Mouse (Mus musculus) inflammation-experienced regulatory T-cells, adult 6 months (primary cell): ENCODE results near the gene Gm20388. TPM values are rescaled to one million over a fixed set of nuclear protein-coding genes. Genes with fewer than 3 reads are reported as not detected.
A peak's percentile ranks its signal among the peaks of the same experiment; 100 is the strongest.

Experiments
- ATAC-seq: one replicate; pipeline ENCODE4 v1.8.0; 2017
- polyA plus RNA-seq, 3 experiments: library from polyadenylated mRNA; unstranded; fragments of 100-300 nt; shearing (Covaris generic); gene quantifications; one replicate each; pipeline ENCODE4 v1.2.1; 2017

The Gm20388 gene
- polyA plus RNA-seq, 3 experiments from 2014 or later: 10.8 to 14.1 (median 11.8) TPM

DNA sequence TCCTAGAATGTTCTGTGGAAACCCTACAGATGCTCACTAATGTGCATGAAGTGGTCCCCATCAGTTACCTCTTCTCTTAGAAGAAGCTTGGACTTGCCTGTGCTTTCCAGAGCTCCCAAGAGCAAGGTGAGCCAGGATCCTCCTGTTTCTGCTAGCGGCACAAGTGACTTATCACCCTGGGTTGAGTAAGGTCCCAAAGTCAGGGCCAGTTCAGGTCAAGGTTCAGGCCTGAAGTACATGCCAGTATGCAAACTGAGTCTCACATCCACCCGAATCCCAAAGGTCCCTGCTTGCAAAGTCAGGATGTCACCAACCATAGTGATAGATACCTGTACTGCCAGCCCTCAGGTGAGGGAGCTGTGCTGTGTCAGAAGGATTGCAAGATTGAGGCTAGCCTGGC is 1959.5 kb downstream of the Gm20388 start:
- ATAC-seq: no peak

DNA sequence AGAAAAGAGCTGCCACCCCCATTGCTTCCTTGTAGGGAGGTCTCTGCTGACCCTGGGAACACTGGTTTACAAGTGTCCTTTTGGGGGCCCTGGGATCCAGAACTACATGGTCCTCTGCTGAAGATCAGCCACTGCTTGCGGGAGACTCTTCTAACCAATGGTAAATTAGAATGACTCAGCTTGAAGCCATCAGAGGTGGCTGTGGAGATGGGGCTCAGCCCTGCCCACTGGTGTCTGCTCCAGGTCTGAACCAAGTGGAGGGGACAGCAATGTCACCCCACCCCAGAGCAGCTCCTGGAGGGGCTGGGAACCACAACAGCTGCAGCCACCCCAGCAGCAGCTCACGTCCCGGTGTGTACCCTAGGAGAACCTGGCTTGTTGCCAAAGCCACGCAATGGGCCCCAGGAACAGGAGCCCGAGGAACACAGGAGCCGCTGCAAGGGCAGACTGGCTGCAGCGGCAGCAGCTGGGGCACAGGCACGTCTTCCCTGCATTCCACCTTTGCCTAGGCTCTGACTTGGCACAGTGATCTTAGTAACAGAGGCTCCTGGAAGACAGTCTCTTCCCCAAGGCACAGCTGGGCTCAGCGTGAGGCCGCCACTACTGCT is 1961.3 kb downstream of the Gm20388 start:
- no peak for ATAC-seq

DNA sequence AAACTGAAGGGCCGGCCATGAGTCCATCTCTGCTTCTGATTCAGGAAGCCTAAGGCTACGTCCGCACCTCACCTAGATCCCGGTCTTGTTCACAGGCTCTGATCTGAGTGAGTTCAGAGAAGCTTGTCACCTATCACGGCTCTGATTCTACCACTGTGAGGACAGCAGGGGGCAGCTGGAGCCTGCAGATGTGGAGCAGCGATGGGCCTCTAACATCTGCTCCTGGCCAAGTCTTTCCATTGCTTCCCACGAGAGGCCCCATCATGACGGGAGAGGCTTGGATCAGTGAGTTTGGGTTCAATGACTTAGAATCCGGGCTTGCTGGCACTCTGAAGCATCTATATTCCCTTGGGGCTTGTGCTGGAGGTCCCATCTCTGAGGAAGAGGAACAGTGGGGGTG is 1963.4 kb downstream of the Gm20388 start:
- peak; percentile 21 for ATAC-seq

DNA sequence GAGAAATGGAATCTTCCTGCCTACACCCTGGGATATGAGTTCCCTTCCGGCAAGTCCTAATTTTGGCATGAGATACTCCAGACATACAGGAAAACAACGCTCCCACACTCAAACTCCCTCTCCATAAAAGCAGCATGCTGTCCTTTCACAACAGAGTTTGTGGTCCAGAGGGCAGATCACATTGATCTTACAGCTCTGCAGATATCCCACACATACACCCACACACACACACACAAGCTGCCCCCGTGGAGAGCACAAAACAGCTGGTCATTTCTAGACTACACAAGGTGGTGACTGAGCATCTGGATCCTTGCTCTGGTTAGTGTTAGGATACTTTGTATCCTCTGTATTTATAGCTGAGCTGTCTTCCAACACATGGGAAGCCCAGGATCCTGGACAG is 1964.4 kb downstream of the Gm20388 start:
- no peak for ATAC-seq

DNA sequence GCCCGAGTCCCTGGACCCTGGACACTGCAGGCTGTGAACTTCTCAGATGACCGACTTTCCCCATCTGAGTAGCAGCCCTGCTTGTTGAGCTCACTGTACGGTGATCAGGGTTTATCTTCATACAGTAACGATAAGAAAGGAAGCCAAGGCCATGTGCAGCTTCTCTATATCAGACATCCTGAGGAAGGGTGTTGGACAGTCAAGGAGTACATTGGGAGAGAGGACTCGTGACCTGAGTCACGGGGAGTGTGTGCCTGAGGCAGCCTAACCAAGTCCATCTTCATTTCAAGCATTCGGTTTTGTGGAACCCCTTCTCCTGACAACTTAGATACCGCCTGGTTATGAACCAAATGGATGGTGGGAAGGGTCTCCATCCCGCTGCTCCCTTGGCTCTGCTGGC is 1964.9 kb downstream of the Gm20388 start:
- ATAC-seq: no peak

DNA sequence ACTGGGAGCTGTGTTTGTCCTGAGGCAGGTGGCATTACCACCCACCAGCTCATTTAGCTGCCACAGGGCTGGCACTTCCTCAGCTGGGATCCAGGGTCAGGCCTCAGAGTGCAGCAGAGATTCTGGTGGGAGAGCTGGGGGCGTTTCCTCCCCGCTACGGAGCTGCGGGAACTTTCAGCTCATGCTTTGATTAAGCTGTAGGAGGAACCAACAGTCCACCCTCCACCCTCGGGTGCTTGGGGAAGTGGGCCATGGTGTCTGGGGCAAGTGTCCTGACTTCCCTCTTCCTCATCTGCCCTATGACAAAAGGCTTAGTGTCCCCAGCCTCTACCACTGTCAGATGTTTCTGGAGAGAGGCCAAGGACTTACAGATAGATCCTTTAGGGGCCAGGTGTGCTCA is 1966.6 kb downstream of the Gm20388 start:
- ATAC-seq: no peak

DNA sequence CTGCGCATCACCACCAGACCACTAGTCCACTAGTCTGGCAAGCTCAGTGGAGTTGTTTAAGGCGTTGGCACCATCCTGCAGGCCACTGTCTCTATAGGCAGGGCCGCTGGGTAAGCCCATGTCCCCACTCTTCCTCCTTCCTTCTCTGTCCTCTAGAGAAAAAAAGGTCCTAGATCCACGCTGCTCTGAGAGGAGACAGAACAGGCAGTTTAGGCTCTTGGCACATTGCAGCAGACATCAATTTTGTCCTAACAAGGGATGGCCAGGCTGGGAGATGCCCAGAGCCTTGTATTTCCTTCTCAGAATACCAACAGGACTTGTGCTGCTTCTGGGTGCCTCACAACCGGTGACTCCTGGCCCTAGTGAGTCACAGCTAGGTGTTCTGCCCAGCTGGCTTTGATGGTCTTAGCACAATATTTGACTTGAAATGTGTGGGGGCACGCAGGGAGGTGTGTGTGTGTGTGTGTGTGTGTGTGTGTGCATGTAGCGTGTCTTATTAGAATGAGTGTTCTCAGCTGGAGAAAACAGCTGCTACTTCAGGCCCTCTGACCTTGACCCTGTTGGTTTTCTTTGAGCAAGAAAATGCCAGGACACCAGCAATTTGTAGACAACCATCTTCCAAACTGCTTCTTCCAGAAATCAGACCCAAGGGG is 1967.3 kb downstream of the Gm20388 start:
- ATAC-seq: no peak

DNA sequence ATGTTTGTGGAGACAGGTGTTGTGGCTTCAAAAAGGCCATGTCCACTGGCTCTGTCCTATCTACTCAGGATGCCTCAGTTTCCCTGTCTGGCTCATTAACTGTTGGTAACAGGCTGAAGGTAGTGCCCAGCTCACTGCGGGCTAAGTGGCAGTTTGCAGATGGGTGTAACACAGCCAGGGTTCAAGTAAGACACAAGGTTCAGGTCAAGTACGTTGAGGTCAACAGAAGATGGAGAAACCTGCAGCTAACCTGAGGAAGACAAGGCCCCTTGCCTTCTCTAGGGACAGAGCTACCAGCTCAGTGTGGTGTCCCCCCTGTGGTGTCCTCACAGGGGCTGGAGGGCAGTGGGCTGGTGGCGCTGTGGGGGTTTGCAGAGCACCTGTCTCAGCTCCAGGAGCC is 1969.1 kb downstream of the Gm20388 start:
- ATAC-seq: no peak

DNA sequence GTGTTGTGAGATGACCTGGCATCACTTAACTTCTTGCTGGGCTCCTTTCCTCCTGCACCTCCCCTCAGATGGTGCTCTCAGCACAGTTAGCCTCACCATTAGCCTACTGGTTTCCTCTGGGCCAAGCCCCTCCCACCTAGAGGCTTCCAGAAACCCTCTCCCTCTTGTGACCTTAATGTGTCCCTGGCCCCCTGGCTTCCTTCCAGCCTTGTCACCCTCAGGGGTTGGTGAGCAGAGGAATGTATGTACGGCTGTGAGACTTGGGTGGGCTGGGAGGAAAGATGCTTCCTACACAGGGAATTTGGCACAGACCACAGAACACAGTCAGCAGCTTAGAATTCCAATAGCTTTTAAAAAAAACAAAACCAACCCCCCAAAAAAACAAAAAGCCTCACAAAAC is 1970.2 kb downstream of the Gm20388 start:
- ATAC-seq: no peak

DNA sequence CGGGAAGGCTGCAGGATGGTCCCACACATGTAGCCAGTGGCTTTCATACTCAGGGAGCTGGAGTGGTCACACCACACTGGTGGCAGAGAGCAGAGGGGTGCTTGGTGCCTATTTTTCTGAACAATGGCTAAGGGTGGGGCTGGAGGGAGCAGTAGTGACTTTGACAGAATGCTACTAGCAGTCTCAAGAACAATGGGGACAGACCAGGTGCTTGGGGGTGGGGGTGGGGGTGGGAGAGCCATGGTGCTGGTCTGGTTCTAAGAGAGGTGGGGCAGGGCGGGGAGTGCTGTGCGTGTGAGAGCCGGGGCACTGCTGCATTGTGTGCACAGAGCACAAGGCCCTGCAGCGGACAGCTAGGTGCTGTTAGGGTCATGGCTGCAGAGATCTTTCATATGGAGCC is 1971.3 kb downstream of the Gm20388 start:
- ATAC-seq: no peak

DNA sequence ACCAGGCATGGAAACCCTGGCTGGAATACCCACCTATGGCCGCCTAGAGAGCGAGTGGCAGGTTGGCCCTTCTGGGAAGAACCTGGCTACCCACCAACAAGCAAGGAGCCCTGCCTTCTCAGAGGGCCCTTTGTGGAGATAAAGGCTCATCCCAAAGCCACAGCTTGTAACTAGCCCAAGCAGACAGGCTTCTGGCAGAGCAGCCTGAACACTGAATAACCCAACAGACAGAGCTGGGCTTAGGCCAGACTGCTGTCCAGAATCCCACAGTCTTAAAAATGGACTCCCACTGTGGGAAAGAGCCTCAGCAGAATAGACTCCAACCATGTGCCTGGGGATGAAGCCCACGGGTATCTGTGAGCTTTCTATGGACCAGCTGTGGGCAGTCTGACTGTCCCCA is 1973.5 kb downstream of the Gm20388 start:
- no peak for ATAC-seq

DNA sequence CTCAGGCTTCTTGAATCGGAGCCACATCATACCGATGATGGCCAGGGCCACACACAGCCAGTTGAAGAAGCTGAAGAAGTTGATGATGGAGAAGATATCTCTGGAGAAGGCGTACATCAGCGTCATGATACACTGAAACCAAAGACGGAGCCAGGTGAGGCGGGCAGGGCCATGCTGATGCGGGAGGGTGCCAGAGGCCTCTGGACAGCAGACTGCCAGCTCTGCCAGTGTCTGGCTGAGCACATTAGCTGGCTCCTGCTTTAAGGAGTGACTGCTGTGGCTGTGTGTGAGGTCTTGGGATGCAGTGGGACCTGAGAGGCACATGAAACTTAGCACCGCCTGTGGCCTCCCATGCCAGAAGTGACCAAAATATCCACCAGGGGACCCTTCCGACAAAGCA is 1974.4 kb downstream of the Gm20388 start:
- ATAC-seq: no peak

DNA sequence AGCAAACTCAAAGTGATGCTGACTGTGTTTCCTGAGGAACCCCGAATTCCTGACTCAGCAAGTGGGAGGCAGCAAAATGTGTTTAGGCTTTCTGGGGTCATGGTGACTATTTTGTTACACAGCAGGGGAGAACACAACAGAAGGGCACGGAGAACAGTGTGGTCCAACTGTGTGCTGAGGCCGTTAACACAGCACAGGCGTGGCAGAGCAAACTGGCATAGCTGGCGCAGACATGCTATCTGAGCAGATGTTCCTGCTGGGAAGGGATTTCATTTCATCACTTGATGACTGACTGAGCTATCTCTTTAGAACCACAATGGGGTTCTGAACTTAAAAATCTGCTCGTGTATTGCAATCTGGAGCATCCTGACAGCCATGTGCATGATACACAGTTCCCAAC is 1974.8 kb downstream of the Gm20388 start:
- no peak for ATAC-seq

DNA sequence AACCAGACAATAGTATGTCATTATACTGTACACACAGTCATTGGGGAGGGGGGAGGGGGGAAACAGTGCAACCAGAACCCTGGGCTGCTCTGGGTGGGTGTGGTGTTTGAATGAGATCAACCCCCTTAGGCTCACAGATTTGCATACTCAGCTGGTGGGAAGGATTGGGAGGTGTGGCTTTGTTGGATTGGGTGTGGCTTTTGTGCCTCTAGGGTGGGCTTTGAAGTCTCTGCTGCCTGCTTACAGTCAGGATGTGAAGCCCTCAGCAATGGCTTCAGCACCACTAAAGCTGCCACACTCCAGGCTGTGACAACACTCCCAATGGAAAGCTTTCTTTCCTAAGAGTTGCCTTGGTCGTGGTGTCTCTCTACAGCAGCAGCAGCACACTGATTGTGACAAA is 1976.9 kb downstream of the Gm20388 start:
- no peak for ATAC-seq

DNA sequence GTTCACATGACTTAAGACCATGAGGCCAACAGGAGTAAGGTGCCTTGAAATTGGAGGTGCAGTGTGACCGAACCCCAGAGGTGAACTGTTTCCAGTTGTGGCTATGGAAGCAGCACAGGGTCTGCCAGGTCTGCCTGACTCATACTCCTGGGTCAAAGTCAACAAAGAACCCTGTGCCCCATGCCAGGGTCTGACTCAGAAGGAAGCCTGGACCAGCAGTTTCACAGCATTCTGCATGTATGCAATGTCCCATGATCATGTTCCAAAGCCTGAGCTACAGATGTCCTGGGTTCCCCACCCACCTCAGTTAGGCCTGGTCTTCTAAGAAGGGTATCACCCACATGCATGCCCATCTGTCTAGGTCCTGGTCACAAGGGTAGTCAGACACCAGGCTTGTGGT is 1978.7 kb downstream of the Gm20388 start:
- ATAC-seq: no peak

DNA sequence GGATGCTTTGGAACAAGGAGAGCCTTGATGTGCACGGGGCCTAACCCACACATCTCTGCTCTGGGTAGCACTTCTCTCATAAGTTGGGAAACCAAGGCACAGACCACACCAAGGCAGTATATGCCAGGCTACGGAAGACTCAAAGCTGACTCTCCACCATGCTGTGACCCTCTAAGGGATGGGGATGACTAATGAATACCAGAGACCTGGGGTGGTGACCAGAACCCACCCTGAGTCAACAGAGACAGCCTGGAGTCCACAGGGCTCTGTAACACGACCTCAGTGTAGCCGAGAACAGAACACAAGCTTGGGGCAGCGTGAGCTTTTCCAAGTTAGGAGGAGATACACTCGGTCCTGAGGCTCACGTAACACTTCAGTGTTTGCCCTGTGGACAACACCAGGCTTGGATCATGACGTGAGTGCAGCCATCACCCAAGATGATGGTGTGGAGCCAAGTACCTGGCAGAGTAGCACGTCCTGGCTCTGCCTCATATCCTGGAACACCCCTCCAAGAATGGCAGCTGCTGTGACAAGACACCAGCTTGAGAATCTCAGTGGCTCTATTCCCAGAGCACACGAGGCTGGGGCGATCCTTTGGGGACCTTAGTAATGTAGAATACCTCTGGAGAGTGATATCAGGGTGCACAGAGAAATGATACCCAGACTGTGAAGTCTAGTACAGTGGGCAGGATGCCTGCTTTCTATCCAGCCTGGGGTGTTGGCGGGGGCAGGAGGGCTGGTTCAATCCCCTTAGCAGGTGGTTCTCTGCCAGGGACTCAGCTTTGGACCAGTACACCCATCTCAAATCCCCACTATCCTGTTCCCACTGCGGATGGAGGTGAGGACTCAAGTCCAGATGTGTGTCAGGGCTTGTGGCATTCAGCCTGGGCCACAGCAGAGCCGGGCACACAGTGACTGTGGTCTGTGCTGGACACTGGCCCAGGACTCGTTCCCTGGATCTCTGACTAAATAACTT is 1979.5 kb downstream of the Gm20388 start:
- no peak for ATAC-seq

DNA sequence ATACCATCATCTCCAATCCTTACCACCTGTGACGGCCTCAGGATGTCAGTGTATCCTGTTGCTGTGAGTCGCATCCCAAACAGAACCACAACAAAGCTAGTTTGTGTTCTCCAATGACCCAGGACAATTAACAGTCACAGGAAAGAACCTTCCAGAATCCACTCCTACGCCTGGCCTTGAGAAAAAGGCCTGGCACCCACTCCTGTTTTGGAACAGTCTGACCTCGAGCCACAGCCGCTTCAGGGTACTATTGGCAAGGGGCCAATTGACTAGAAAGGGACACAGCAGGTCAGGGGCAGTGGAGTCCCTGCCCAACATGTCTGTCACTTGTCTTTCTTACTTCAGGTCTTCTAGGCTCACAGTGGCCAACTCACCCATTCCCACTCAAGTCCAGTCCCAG is 1982.2 kb downstream of the Gm20388 start:
- ATAC-seq: no peak

DNA sequence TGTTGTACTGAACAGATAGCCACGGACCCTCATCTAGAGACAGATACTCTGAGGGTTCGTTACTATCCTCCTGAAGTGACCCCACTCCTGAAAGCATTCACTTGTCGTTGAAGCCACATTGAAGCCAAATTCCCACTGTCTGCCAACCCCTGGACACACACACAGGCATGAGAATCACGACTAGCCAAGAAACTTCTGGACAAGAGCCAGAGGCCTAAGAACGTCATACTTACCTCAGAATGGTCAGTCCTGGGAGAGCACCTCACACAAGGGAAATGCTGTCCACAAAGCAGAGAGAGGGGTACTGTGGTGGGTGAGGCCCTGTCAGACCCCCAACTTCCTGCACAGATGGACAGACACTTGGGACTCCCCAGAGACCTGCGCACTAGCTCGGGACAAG is 1985.3 kb downstream of the Gm20388 start:
- ATAC-seq: no peak

DNA sequence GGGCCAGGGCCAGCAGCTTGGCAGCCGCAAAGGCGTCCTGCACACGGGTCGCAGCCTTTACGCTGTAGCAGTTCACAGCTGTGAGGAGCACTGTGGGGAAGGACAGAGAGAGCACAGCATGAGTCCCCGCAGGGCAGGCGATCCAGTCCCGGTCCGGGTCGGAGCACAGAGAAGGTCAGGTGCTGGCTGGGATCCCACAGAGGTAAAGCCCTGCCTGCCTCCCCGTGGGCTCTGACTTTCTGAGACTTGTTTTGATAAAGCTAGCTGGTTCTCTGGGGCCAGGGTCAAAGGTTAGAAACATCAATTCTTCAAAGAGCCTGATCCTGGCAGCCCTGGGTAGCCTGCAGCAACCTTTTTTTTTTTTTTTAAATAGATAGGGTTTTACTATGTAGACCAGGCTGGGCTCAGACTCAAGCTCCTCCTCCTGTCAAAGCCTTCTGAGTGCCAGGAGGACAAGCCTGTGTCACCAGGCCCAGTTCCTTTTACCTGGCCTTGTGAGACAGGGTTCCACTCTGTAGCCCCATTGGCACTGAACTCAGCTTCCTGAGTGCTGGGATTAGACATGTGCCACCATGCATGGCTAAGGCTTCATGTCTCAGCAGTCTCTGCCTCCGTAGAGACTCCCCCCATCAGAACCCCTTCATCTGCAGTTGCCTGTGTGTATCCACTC is 1986.0 kb downstream of the Gm20388 start:
- no peak for ATAC-seq

DNA sequence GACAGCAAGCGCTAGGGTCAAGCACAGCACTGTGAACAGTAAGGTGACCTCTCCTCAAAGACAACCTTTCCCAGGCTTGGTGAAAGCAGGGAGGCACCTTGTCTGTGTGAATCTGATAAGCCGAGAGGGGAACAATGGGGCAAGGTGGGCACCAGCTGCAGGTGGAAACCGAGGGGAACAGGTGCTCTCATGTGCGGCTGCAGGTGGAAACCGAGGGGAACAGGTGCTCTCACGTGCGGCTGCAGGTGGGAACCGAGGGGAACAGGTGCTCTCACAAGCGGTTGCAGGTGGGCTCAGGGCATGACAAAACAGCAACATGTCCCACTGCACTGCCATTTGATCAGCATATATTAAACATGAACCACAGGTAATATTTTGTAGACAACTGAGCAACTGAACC is 1986.6 kb downstream of the Gm20388 start:
- no peak for ATAC-seq

DNA sequence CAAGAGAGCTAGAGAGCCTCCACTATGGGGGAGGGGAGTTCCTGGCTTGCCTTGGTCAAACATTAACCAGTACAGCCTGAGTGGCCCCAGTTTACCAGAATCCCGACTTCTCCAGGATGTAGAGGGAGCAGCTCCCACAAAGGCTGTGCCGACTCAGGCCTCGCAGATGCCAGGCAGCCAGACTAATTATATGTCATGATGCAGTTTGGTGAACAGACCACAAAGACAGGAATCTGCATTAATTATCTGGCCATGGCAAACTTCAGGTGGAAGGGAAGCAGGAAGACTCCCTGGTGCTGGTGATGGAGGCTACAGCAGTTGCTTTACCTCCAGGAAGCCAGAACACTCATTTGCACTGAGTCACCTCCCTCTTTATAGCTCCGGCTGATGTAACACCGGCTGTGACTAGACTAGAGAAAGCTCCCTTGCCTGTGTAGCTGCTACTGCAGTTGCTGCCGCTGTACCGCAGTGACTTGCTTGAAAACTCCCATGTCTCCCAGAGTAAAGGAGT is 1987.3 kb downstream of the Gm20388 start:
- peak; percentile 46 for ATAC-seq

DNA sequence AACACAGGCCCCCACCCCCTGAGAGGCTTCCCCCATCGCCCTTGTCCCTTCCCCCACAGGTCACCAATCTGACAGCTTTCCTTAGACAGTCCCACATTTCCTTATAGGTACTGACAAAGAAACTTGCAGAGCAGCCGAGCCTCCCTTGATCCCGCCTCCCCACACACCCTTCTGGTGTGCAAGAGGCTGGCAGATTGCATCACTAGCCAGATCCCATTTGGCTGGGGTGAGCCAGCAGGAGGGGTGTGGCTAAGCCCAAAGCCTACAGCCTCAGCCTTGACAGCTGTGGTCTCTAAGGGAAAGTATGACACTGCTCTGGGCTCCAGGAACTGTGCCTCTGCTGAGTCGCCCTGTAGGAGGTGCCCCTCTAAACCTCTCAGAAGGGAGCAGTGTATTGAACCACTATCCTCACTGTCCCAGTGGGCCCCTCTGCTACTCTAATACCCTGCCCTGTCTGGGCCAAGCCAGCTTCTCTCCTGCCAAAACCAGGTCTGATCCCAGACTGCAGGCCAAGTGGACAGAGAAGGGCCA is 1987.8 kb downstream of the Gm20388 start:
- peak; percentile 81 for ATAC-seq
